Mouse (Mus musculus): ENCODE measurements around the gene Fam155a. TPM values are rescaled to one million over a fixed set of nuclear protein-coding genes. Genes with fewer than 3 reads are reported as not detected.

Gene Fam155a
- polyA plus RNA-seq (2015; fragmentation: Nextera tagmentation; extraction: Ambion mirVana), result 0.07 TPM in 1 of 2 replicates, not detected in the other

DNA sequence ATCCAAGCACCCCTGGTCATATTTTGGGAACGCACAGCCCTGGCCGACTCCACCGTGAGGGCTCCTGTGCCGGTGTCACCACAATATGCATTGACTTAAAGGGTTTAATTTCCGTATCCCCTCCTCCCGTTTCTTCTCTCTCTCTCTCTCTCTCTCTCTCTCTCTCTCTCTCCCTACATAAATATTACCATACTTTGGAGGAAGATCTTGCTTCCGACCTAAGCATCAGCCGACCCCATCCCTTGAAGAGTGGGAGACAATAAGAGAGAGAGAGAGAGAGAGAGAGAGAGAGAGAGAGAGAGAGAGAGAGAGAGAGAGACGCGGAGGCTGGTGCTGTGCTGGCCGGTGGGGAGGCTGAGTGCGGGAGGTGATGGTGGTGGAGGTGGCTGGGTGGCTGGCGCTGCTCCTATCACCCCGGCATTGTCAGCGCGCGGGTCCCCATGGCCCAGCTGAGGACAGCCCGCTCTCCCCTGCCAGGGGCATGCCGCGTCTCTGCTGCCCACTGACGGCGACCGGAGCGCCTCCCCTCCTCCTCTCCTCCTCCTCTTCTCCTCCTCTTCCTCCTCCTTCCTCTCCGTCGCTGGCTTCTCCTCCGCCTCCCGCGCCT, at the start of gene Fam155a:
Fam155a (minus strand) TSS at position 163 of the 607 bp plus-strand sequence.

Other genes with a start within 250 kb of the Fam155a start
- gene Gm10217, start 93.1 kb upstream of the Fam155a start, polyA plus RNA-seq (2015; fragmentation: Nextera tagmentation; extraction: Ambion mirVana), result not detected in 2 replicates
- 1.0 and 1.3 TPM in 2 replicates for gene Lig4, start 206.5 kb upstream of the Fam155a start, polyA plus RNA-seq (2015; fragmentation: Nextera tagmentation; extraction: Ambion mirVana)
- 4.7 and 5.4 TPM in 2 replicates for gene Abhd13, start 206.5 kb upstream of the Fam155a start, polyA plus RNA-seq (2015; fragmentation: Nextera tagmentation; extraction: Ambion mirVana)
- 1.8 and 2.5 TPM in 2 replicates for gene Tnfsf13b, start 235.3 kb upstream of the Fam155a start, polyA plus RNA-seq (2015; fragmentation: Nextera tagmentation; extraction: Ambion mirVana)

All from spleen, postnatal 0 days (tissue).